Mouse (Mus musculus) liver, embryonic 13.5 days (tissue): ENCODE results near the gene Myof. TPM values are rescaled to one million over a fixed set of nuclear protein-coding genes. Genes with fewer than 3 reads are reported as not detected.

Experiments used
- ATAC-seq: fragments of 200-750 bp; cut with Nextera tagmentation; 2 replicates; pipeline ENCODE4 v1.8.0; 2017; ENCODE audit warnings: low read depth, mild to moderate bottlenecking, moderate number of reproducible peaks, moderate library complexity
- DNase-seq: peaks from one replicate; pipeline ENCODE4 v3.0.0; 2022
- H3K27ac ChIP-seq: fragments of 300-500 bp; sonication (generic); 2 replicates; pipeline ENCODE4 v1.5.1; 2015; ENCODE audit warnings: moderate library complexity, mild to moderate bottlenecking, inconsistent platforms
- H3K27me3 ChIP-seq: fragments of 300-500 bp; sonication (generic); 2 replicates; pipeline ENCODE4 v1.6.1; 2015; ENCODE audit warnings: mild to moderate bottlenecking, inconsistent platforms
- H3K36me3 ChIP-seq: fragments of 300-500 bp; sonication (generic); 2 replicates; pipeline ENCODE4 v1.6.1; 2015; ENCODE audit warnings: mild to moderate bottlenecking, inconsistent platforms
- H3K4me1 ChIP-seq: fragments of 300-500 bp; sonication (generic); replicated peaks from 2 replicates; pipeline ENCODE4 v1.6.1; 2015; ENCODE audit warnings: inconsistent platforms
- H3K4me2 ChIP-seq: fragments of 300-500 bp; sonication (generic); 2 replicates; pipeline ENCODE4 v1.6.1; 2015; ENCODE audit warnings: inconsistent platforms, mild to moderate bottlenecking, moderate library complexity
- H3K4me3 ChIP-seq: fragments of 300-500 bp; sonication (generic); replicated peaks from 2 replicates; pipeline ENCODE4 v1.5.1; 2015; ENCODE audit warnings: mild to moderate bottlenecking, inconsistent platforms
- H3K9ac ChIP-seq: fragments of 300-500 bp; sonication (generic); 2 replicates; pipeline ENCODE4 v1.6.1; 2015; ENCODE audit warnings: mild to moderate bottlenecking, inconsistent platforms
- H3K9me3 ChIP-seq: fragments of 300-500 bp; sonication (generic); replicated peaks from 2 replicates; pipeline ENCODE4 v1.6.1; 2016; ENCODE audit warnings: inconsistent platforms
- WGBS: fragments of 180-500 bp; shearing (Covaris S2); methylation state at CpG from one replicate; pipeline ENCODE4 v1.1.7; 2015; ENCODE audit not compliant: insufficient replicate concordance; 5-methylcytosine and 5-hydroxymethylcytosine counted together
- polyA plus RNA-seq: library from polyadenylated mRNA; unstranded; fragments of >200 nt; fragmentation: Nextera tagmentation; extraction: Ambion mirVana; gene quantifications from 2 replicates; pipeline ENCODE4 v1.2.1, GENCODE M21; 2015

Myof gene
- polyA plus RNA-seq, 1 experiment from 2014 or later, result 1.0 TPM

DNA sequence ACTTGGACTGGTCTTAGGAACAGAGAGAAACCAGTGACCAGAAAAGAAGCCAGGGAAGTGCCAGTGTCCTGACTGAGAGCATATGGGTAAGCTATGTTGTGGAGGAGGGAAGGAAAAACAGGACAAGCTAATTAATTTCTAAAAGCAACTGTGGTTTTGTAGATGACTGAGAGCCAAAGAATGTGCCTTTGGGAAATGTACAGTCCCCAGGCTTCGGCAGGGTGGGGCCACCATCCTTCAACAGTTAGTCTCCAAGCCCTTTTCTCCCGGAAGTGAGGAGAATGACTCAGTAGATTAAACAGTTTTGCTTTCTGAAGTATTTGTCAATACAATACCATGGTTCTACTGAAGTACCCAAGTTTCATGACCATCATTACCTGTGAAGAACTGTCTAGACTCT is 5.1 kb downstream of the Myof start:
- ATAC-seq (no peak), DNase-seq (no peak)
- no peaks in the 10 kb centered on the region for H3K9me3 ChIP-seq
- 44% methylated on average over 2 of the region's 2 CpGs for WGBS
- H3K36me3 ChIP-seq, result no peaks in the 10 kb centered on the region
- no peak overlapping the region for H3K4me3 ChIP-seq
- H3K9ac ChIP-seq, result no peak overlapping the region
- H3K27me3 ChIP-seq, result peaks cover 35% of the 10 kb centered on the region
- 0 out of 2 replicates have a peak, but pooled peaks cover 7% of the 10 kb centered on the region for H3K4me1 ChIP-seq
- H3K27ac ChIP-seq, result no peak overlapping the region
- no peak overlapping the region for H3K4me2 ChIP-seq

DNA sequence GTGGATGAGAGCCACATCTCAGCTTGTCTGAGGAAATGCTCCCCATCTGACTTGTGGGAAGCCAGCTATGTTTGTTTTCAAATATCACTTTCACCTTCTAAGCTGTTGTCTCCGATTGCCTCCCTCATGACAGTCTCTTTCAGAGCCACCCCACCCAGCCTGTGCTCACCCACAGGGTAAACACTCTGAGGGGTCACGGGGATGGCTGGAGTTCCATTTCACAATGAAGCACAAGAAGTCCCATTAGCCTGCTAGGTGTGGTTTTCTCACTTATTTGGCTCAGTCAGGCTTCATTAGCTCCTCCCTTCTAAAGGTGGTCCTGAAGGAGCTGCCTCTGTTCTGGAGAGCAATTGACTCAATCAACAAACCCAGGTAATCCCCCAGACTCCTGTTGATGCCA is 7.6 kb downstream of the Myof start:
- Histone ChIP-seq H3K4me1 (peaks cover 16% of the 10 kb centered on the region), H3K27me3 (peaks cover 17% of the 10 kb centered on the region), H3K4me3 (no peak overlapping the region), H3K9ac (no peak overlapping the region), H3K27ac (no peak overlapping the region), H3K4me2 (no peak overlapping the region), H3K36me3 (no peaks in the 10 kb centered on the region), H3K9me3 (no peaks in the 10 kb centered on the region)
- 46% methylated on average over 2 of the region's 2 CpGs for WGBS
- no peak for ATAC-seq
- no peak for DNase-seq

DNA sequence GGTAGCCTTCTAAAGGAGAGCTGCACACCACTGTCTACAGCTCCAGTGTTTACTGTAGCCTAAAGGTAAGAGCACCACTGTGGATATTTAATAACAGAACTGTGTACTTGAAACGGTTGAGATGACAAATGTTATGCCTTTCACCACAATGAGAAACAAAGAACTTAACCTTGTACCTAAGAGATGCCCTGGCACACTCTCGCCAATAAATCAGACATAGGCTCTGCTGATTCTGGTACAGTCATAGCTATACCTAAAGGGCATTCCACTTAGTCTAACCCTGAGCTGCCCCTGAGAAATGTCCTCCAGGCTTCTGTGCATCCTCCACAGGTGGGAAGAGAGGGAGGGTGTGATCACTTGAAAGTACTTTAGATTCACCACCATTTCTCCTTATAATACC is 8.7 kb downstream of the Myof start:
- 38% methylated on average over 2 of the region's 2 CpGs for WGBS
- no peak for ATAC-seq
- Histone ChIP-seq H3K9ac (no peak overlapping the region), H3K27me3 (0 out of 2 replicates have a peak, but pooled peaks cover 13% of the 10 kb centered on the region), H3K4me3 (no peak overlapping the region), H3K9me3 (no peaks in the 10 kb centered on the region), H3K4me2 (no peak overlapping the region), H3K36me3 (no peaks in the 10 kb centered on the region), H3K4me1 (peaks cover 22% of the 10 kb centered on the region), H3K27ac (no peak overlapping the region)
- no peak for DNase-seq

DNA sequence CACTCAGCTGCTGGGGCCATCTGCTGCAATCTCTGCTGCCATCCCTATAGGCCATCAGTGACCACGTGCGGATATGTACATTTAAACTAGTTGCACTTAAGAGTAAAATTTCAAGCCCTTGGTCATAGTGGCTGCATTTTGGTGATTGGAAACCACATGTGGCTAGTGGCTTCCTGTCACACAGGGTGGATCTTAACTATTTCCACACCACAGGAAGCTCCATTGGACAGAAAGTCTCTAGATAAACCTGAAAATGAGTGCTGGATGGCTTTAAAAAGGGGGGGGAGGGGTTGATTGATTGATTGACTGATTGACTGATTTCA is 9.7 kb downstream of the Myof start:
- Histone ChIP-seq H3K27me3 (0 out of 2 replicates have a peak, but pooled peaks cover 13% of the 10 kb centered on the region), H3K36me3 (no peaks in the 10 kb centered on the region), H3K4me1 (peaks cover 22% of the 10 kb centered on the region), H3K27ac (no peak overlapping the region), H3K4me3 (no peak overlapping the region), H3K9me3 (no peaks in the 10 kb centered on the region), H3K9ac (no peak overlapping the region), H3K4me2 (no peak overlapping the region)
- ATAC-seq (no peak), DNase-seq (no peak)
- 18% methylated on average over 2 of the region's 2 CpGs for WGBS

DNA sequence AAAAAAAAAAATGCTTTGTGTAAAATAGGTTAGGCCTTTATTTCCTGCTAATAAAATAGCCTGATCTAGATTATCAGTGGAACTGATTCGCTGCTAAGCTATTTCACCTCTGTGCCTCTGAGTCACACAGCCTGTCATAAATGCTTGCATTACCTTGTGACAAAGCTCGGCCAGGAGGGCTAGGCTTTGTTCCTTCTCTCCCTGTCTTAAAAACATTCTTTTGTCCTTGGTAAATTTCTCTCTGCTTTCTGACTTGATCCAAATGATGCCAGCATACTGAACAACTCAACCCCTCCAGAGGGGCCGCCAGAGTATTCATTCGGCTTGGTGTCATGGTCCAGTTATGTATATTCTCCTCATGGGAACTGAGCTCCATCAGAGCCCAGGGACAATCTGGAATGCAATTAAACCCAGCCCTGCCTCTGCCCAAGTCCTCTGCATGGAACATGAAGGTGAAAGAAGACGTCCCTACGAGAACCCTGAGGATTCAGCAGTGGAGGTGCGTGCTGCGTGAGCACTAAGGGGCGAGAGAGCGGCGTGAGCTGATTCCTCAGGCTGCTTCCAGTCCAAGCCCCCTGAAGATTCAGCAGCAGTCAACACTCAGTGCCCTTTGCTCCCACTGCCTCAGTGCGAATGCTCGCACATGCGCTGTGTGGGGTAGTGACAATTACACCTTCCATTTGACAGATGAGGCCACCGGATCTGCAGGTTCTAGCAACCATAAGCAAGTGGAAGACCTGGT is 10.2 kb downstream of the Myof start:
- 0 out of 2 replicates have a peak, but pooled peaks cover 13% of the 10 kb centered on the region for H3K27me3 ChIP-seq
- H3K9ac ChIP-seq, result no peak overlapping the region
- WGBS, result 55% methylated on average over 15 of the region's 15 CpGs
- no peak for ATAC-seq
- H3K36me3 ChIP-seq, result no peaks in the 10 kb centered on the region
- H3K4me2 ChIP-seq, result no peak overlapping the region
- H3K4me1 ChIP-seq, result peaks cover 22% of the 10 kb centered on the region
- H3K4me3 ChIP-seq, result no peak overlapping the region
- no peaks in the 10 kb centered on the region for H3K9me3 ChIP-seq
- DNase-seq, result no peak
- no peak overlapping the region for H3K27ac ChIP-seq

DNA sequence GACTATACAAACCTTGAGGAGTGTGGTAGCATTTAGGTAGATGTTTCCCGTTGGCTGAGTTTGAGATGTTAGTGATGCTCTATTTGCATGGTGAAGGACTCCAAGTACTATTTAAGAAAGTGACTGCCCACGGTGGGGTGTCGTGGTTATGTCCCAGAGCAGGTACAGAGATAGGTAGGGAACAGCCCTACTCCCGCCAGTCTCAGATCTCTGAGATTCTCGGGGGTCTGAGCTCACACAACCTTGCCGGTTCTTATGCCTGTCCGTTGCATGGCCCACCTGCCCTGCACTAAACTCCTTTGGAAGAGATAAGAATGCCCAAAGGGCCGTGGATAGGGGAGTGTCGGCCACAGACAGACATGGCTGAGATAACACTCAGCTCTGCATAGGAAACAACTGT is 12.2 kb downstream of the Myof start:
- Histone ChIP-seq H3K27me3 (peaks cover 16% of the 10 kb centered on the region; the same call in 1 of the 2 replicates), H3K36me3 (no peaks in the 10 kb centered on the region), H3K27ac (no peak overlapping the region), H3K9ac (no peak overlapping the region), H3K4me1 (peaks cover 37% of the 10 kb centered on the region), H3K4me3 (no peak overlapping the region), H3K9me3 (no peaks in the 10 kb centered on the region), H3K4me2 (0 out of 2 replicates have a peak overlapping the region, but pooled peaks have one; percentile 6)
- ATAC-seq (peak; percentile 22; the same call in 1 of the 2 replicates), DNase-seq (no peak)
- 24% methylated on average over 9 of the region's 9 CpGs for WGBS

DNA sequence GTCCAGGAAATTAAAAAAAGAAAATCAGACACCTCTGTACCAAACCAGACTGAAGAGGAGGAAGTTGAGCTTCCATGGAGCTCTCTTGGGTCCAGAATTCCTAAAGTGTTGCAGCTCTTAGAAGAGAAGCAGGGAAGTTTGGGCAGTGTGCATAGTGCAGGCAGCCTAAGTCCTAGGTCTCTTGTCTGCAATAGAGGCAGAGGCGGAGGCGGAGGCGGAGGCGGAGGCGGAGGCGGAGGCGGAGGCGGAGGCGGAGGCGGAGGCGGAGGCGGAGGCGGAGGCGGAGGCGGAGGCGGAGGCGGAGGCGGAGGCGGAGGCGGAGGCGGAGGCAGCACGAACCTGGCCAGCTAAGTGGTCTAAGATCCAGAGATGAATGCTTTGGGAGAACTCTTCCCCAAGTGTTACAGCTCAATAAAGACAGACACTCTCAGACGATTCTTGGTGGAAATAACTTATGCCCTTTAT is 12.7 kb downstream of the Myof start:
- peak; percentile 43; the same call in 1 of the 2 replicates for ATAC-seq
- no peak for DNase-seq
- no peaks in the 10 kb centered on the region for H3K9me3 ChIP-seq
- H3K36me3 ChIP-seq, result no peaks in the 10 kb centered on the region
- H3K4me3 ChIP-seq, result no peak overlapping the region
- H3K27me3 ChIP-seq, result peaks cover 15% of the 10 kb centered on the region; the same call in 1 of the 2 replicates
- H3K9ac ChIP-seq, result no peak overlapping the region
- peaks cover 42% of the 10 kb centered on the region for H3K4me1 ChIP-seq
- 0 out of 2 replicates have a peak overlapping the region, but pooled peaks have one; percentile 6 for H3K4me2 ChIP-seq
- under 1% methylated on average over 22 of the region's 23 CpGs for WGBS
- no peak overlapping the region for H3K27ac ChIP-seq

DNA sequence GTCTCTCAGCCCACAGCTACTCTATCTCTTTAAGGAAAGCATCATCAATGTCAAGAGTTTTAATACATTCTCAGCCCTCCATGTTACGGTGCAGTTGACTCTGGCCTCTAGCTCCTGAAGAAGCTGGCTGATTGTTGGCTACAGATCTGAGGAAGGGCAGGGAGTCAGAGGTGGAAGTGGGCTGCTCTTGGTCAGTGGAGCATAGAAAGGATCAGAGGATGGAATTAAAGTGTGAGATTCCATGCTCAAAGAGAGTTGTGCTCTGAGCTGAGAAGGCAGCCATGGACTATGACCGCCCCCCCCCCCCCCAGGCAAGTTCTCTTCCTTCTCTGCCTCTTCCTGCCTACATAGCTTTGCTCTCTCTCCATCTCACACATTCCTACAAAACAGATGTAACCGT is 13.5 kb downstream of the Myof start:
- Histone ChIP-seq H3K9me3 (no peaks in the 10 kb centered on the region), H3K4me3 (no peak overlapping the region), H3K9ac (no peak overlapping the region), H3K4me1 (peaks cover 44% of the 10 kb centered on the region), H3K27ac (no peak overlapping the region), H3K27me3 (peaks cover 12% of the 10 kb centered on the region; the same call in 1 of the 2 replicates), H3K36me3 (no peaks in the 10 kb centered on the region), H3K4me2 (no peak overlapping the region; the same call in 1 of the 2 replicates)
- ATAC-seq (no peak), DNase-seq (no peak)
- WGBS, result 66% methylated on average over 2 of the region's 3 CpGs

DNA sequence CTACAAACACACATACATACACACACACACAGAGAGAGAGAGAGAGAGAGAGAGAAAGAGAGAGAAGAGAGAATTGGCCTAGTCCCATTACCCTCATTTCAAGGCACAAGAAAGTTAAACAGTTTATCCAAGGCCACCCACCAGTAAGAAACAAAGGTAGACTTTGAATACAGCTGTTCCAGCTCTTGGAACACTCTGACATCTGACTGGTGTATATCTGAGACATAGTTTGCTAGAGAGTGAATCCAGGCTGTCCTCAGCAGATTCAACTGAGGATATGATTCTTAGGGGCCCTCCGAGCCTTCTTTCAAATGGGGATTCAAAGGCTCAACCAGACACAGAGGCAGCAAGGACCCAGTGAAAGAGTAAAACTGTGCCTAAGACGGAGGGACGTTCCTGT is 14.1 kb downstream of the Myof start:
- DNase-seq (no peak), ATAC-seq (no peak)
- WGBS, result 59% methylated on average over 3 of the region's 3 CpGs
- Histone ChIP-seq H3K4me2 (no peak overlapping the region), H3K4me1 (peaks cover 44% of the 10 kb centered on the region), H3K4me3 (no peak overlapping the region), H3K36me3 (no peaks in the 10 kb centered on the region), H3K9me3 (no peaks in the 10 kb centered on the region), H3K9ac (no peak overlapping the region), H3K27me3 (peaks cover 12% of the 10 kb centered on the region; the same call in 1 of the 2 replicates), H3K27ac (no peak overlapping the region)

DNA sequence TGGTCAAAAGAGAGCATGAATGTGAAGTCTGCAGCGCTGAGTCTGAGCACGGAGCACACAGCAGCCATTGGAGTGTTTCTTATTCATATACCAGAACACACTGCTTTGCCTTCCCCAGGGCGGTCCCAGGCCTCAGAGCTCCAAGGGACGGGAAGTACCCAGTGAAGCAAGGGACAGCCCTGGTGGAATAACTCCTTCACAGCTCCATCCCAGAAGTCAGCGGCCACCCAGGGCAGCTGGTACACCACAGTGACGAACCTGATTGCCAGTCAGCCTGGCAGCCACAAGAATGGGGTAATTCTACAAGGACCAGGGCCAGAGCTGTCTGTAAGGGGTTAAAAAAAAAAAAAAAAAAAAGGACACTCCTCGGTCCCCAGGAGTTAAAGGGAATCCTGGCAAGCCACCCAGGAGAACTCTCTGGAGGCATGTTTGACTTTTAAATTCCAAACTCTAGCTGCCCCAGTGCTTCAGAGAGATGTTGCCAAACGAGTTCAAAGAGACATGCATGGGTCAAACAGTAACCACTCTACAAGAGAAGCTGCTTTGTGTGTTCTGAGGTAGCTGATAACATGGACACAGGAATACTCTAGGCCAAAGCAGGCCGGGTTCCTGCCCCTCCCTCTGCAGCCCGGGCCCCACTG is 15.4 kb downstream of the Myof start:
- H3K4me1 ChIP-seq, result peaks cover 35% of the 10 kb centered on the region
- peak; percentile 56 for ATAC-seq
- peaks cover 7% of the 10 kb centered on the region; the same call in 1 of the 2 replicates for H3K27me3 ChIP-seq
- WGBS, result 46% methylated on average over 10 of the region's 10 CpGs
- no peaks in the 10 kb centered on the region for H3K36me3 ChIP-seq
- no peak overlapping the region for H3K4me3 ChIP-seq
- H3K4me2 ChIP-seq, result no peak overlapping the region
- no peak overlapping the region for H3K9ac ChIP-seq
- H3K9me3 ChIP-seq, result no peaks in the 10 kb centered on the region
- DNase-seq, result no peak
- peak overlapping the region; percentile 73 for H3K27ac ChIP-seq

DNA sequence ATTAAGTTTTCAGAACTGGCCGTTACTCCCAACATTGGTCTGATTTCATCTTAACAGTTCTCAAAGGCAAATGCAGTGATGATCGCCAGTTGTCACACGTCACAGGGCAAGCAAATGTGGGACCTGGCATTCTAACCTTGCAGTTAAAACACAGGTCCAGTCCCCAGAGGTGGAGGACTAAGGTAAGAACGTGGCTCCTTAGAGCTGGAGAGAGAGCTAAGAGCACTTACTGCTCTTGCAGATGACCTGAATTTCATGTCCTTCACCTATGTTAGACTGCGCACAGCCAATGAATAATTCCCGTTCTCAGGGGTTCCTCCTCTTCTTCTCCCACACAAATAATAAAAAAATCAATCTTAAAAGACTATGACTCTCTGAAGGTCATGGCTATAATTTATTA is 16.0 kb downstream of the Myof start:
- no peak overlapping the region for H3K4me3 ChIP-seq
- no peak overlapping the region for H3K9ac ChIP-seq
- peak overlapping the region; percentile 73; the same call in 1 of the 2 replicates for H3K27ac ChIP-seq
- 62% methylated on average over 6 of the region's 6 CpGs for WGBS
- H3K36me3 ChIP-seq, result no peaks in the 10 kb centered on the region
- H3K27me3 ChIP-seq, result peaks cover 6% of the 10 kb centered on the region; the same call in 1 of the 2 replicates
- no peak for ATAC-seq
- H3K9me3 ChIP-seq, result no peaks in the 10 kb centered on the region
- DNase-seq, result no peak
- H3K4me1 ChIP-seq, result peaks cover 35% of the 10 kb centered on the region
- H3K4me2 ChIP-seq, result no peak overlapping the region
